Mouse (Mus musculus): ENCODE measurements at regions not wholly inside any gene's neighbourhood (a gene's known extent, or its start where the extent isn't known, plus 50 kb on each side); places are given as distances from the start of the nearest gene placed in this dataset.
A peak's percentile ranks its signal among the peaks of the same experiment; 100 is the strongest.
"Not testable (repeated sequence)": the region's sequence is repeated elsewhere in the genome, so short reads cannot be mapped to it uniquely, and the experiment has no call there.

- Histone ChIP-seq H3K4me1 (ENCODE audit: control insufficient read depth, insufficient read depth, low read length) (no peaks in the 10 kb centered on the region), H3K9ac (ENCODE audit: low read depth, low read length) (no peak overlapping the region), H3K4me3 (no peak overlapping the region), H3K79me2 (replicated peaks; ENCODE audit: control insufficient read depth, insufficient read depth, low read length) (no peaks in the 10 kb centered on the region), H3K27me3 (ENCODE audit: control insufficient read depth, insufficient read depth, low read length) (no peaks in the 10 kb centered on the region), H3K27ac (no peak overlapping the region), H3K36me3 (ENCODE audit: control insufficient read depth, insufficient read depth, low read length) (no peaks in the 10 kb centered on the region)
- intact Hi-C loops (cut with DNase I), result no loop called here
- DNase-seq, result no peak
- TF ChIP-seq POLR2A (IDR thresholded peaks at IDR 0.05; ENCODE audit: insufficient read depth, low read depth, low read length) (no peak), CTCF (IDR thresholded peaks at IDR 0.05) (no peak), EP300 (IDR thresholded peaks at IDR 0.05; ENCODE audit: insufficient read depth, low read depth, low read length) (no peak)
- 48% methylated on average over 1 of the region's 1 CpGs for WGBS
Measured at GRCm38 (mm10) chr5:25624029-25624428, 81.6 kb downstream of the Xrcc2 start.

- Histone ChIP-seq H3K4me3 (no peak overlapping the region), H3K27ac (no peak overlapping the region), H3K79me2 (replicated peaks; ENCODE audit: control insufficient read depth, insufficient read depth, low read length) (no peaks in the 10 kb centered on the region), H3K4me1 (ENCODE audit: control insufficient read depth, insufficient read depth, low read length) (no peaks in the 10 kb centered on the region), H3K9ac (ENCODE audit: low read depth, low read length) (no peak overlapping the region), H3K27me3 (ENCODE audit: control insufficient read depth, insufficient read depth, low read length) (no peaks in the 10 kb centered on the region), H3K36me3 (ENCODE audit: control insufficient read depth, insufficient read depth, low read length) (no peaks in the 10 kb centered on the region)
- DNase-seq, result no peak
- intact Hi-C loops (cut with DNase I), result no loop called here
- TF ChIP-seq CTCF (IDR thresholded peaks at IDR 0.05) (no peak), EP300 (IDR thresholded peaks at IDR 0.05; ENCODE audit: insufficient read depth, low read depth, low read length) (no peak), POLR2A (IDR thresholded peaks at IDR 0.05; ENCODE audit: insufficient read depth, low read depth, low read length) (no peak)
- 50% methylated on average over 5 of the region's 5 CpGs for WGBS
Measured at GRCm38 (mm10) chr5:25619872-25620271, 85.8 kb downstream of the Xrcc2 start.

- intact Hi-C loops (cut with DNase I); DNase-seq: not testable (repeated sequence)
- WGBS, result 21% methylated on average over 2 of the region's 2 CpGs
Measured at GRCm38 (mm10) chr5:25619337-25619736, 86.3 kb downstream of the Xrcc2 start.

GRCm38 (mm10) chr5:25614659-25615061 lies 91.0 kb downstream of the Xrcc2 start:
- H3K4me1 ChIP-seq (ENCODE audit: control insufficient read depth, insufficient read depth, low read length), result peaks cover 1% of the 10 kb centered on the region; the same call in 1 of the 2 replicates
- no peak overlapping the region for H3K4me3 ChIP-seq
- no peak overlapping the region for H3K9ac ChIP-seq (ENCODE audit: low read depth, low read length)
- 85% methylated on average over 4 of the region's 4 CpGs for WGBS
- TF ChIP-seq POLR2A (IDR thresholded peaks at IDR 0.05; ENCODE audit: insufficient read depth, low read depth, low read length) (no peak), EP300 (IDR thresholded peaks at IDR 0.05; ENCODE audit: insufficient read depth, low read depth, low read length) (no peak), CTCF (IDR thresholded peaks at IDR 0.05) (no peak)
- no peak for DNase-seq
- no peak overlapping the region for H3K27ac ChIP-seq
- intact Hi-C loops (cut with DNase I), result no loop called here
- no peaks in the 10 kb centered on the region for H3K79me2 ChIP-seq (replicated peaks; ENCODE audit: control insufficient read depth, insufficient read depth, low read length)
- H3K36me3 ChIP-seq (ENCODE audit: control insufficient read depth, insufficient read depth, low read length), result no peaks in the 10 kb centered on the region
- no peaks in the 10 kb centered on the region for H3K27me3 ChIP-seq (ENCODE audit: control insufficient read depth, insufficient read depth, low read length)

More at GRCm38 (mm10) chr5:25619337-25619736, 86.3 kb downstream of the Xrcc2 start:
- H3K36me3 ChIP-seq (ENCODE audit: control insufficient read depth, insufficient read depth, low read length); H3K9ac ChIP-seq (ENCODE audit: low read depth, low read length); H3K27me3 ChIP-seq (ENCODE audit: control insufficient read depth, insufficient read depth, low read length); H3K4me1 ChIP-seq (ENCODE audit: control insufficient read depth, insufficient read depth, low read length); H3K27ac ChIP-seq; H3K4me3 ChIP-seq; H3K79me2 ChIP-seq (replicated peaks; ENCODE audit: control insufficient read depth, insufficient read depth, low read length): not testable (repeated sequence)

GRCm38 (mm10) chr5:25613844-25614658 lies 91.6 kb downstream of the Xrcc2 start:
- no peaks in the 10 kb centered on the region for H3K79me2 ChIP-seq (replicated peaks; ENCODE audit: control insufficient read depth, insufficient read depth, low read length)
- TF ChIP-seq CTCF (IDR thresholded peaks at IDR 0.05) (no peak), EP300 (IDR thresholded peaks at IDR 0.05; ENCODE audit: insufficient read depth, low read depth, low read length) (no peak), POLR2A (IDR thresholded peaks at IDR 0.05; ENCODE audit: insufficient read depth, low read depth, low read length) (no peak)
- H3K4me3 ChIP-seq, result no peak overlapping the region
- H3K27ac ChIP-seq, result no peak overlapping the region
- 62% methylated on average over 8 of the region's 8 CpGs for WGBS
- H3K4me1 ChIP-seq (ENCODE audit: control insufficient read depth, insufficient read depth, low read length), result peaks cover 1% of the 10 kb centered on the region; the same call in 1 of the 2 replicates
- intact Hi-C loops (cut with DNase I), result no loop called here
- H3K27me3 ChIP-seq (ENCODE audit: control insufficient read depth, insufficient read depth, low read length), result no peaks in the 10 kb centered on the region
- H3K9ac ChIP-seq (ENCODE audit: low read depth, low read length), result no peak overlapping the region
- DNase-seq, result peak in 1 of 2 experiments; percentile 8
- H3K36me3 ChIP-seq (ENCODE audit: control insufficient read depth, insufficient read depth, low read length), result no peaks in the 10 kb centered on the region

GRCm38 (mm10) chr5:25612036-25612705 lies 93.5 kb downstream of the Xrcc2 start:
- no peak overlapping the region for H3K9ac ChIP-seq (ENCODE audit: low read depth, low read length)
- H3K36me3 ChIP-seq (ENCODE audit: control insufficient read depth, insufficient read depth, low read length), result no peaks in the 10 kb centered on the region
- no peak overlapping the region for H3K27ac ChIP-seq
- intact Hi-C loops (cut with DNase I), result no loop called here
- H3K4me3 ChIP-seq, result no peak overlapping the region
- no peak for TF ChIP-seq CTCF (IDR thresholded peaks at IDR 0.05)
- no peak for TF ChIP-seq EP300 (IDR thresholded peaks at IDR 0.05; ENCODE audit: insufficient read depth, low read depth, low read length)
- TF ChIP-seq POLR2A (IDR thresholded peaks at IDR 0.05; ENCODE audit: insufficient read depth, low read depth, low read length), result no peak
- DNase-seq, result no peak
- WGBS, result 87% methylated on average over 9 of the region's 9 CpGs
- H3K27me3 ChIP-seq (ENCODE audit: control insufficient read depth, insufficient read depth, low read length), result no peaks in the 10 kb centered on the region
- H3K79me2 ChIP-seq (replicated peaks; ENCODE audit: control insufficient read depth, insufficient read depth, low read length), result no peaks in the 10 kb centered on the region
- H3K4me1 ChIP-seq (ENCODE audit: control insufficient read depth, insufficient read depth, low read length), result peaks cover 1% of the 10 kb centered on the region; the same call in 1 of the 2 replicates

All from heart, adult 2 months (tissue).